Mouse (Mus musculus) limb, embryonic 15.5 days (tissue): ENCODE data around the gene Klhl28. TPM values are rescaled to one million over a fixed set of nuclear protein-coding genes. Genes with fewer than 3 reads are reported as not detected.
A peak's percentile ranks its signal among the peaks of the same experiment; 100 is the strongest.

Experiments used
- ATAC-seq: fragments of 200-750 bp; cut with Nextera tagmentation; 2 replicates; pipeline ENCODE4 v1.8.0; 2017; ENCODE audit warnings: low read depth, moderate TSS enrichment; ENCODE audit not compliant: insufficient number of reproducible peaks, low FRiP score, low TSS enrichment
- H3K27ac ChIP-seq: fragments of 300-500 bp; sonication (generic); 2 replicates; pipeline ENCODE4 v1.5.1; 2015; ENCODE audit warnings: moderate library complexity, mild to moderate bottlenecking, inconsistent platforms
- H3K27me3 ChIP-seq: fragments of 300-500 bp; sonication (generic); 2 replicates; pipeline ENCODE4 v1.6.1; 2015; ENCODE audit warnings: inconsistent platforms
- H3K36me3 ChIP-seq: fragments of 300-500 bp; sonication (generic); 2 replicates; pipeline ENCODE4 v1.6.1; 2015; ENCODE audit warnings: inconsistent platforms
- H3K4me1 ChIP-seq: fragments of 300-500 bp; sonication (generic); 2 replicates; pipeline ENCODE4 v1.6.1; 2015; ENCODE audit warnings: inconsistent platforms
- H3K4me2 ChIP-seq: fragments of 300-500 bp; sonication (generic); 2 replicates; pipeline ENCODE4 v1.6.1; 2015; ENCODE audit warnings: mild to moderate bottlenecking, inconsistent platforms
- H3K4me3 ChIP-seq: fragments of 300-500 bp; sonication (generic); 2 replicates; pipeline ENCODE4 v1.5.1; 2015; ENCODE audit warnings: mild to moderate bottlenecking, inconsistent platforms
- H3K9ac ChIP-seq: fragments of 300-500 bp; sonication (generic); 2 replicates; pipeline ENCODE4 v1.6.1; 2015; ENCODE audit warnings: inconsistent platforms
- H3K9me3 ChIP-seq: fragments of 300-500 bp; sonication (generic); 2 replicates; pipeline ENCODE4 v1.6.1; 2016; ENCODE audit warnings: inconsistent platforms
- whole genome bisulfite sequencing: fragments of 180-500 bp; shearing (Covaris S2); methylation state at CpG from one replicate; pipeline ENCODE4 v1.1.7; 2015; 5-methylcytosine and 5-hydroxymethylcytosine counted together
- polyA plus RNA-seq: library from polyadenylated mRNA; unstranded; fragments of >200 nt; fragmentation: Nextera tagmentation; extraction: Ambion mirVana; gene quantifications from 2 replicates; pipeline ENCODE4 v1.2.1, GENCODE M21; 2015

Gene Klhl28
- polyA plus RNA-seq: 15.3 and 16.4 TPM in 2 replicates

DNA sequence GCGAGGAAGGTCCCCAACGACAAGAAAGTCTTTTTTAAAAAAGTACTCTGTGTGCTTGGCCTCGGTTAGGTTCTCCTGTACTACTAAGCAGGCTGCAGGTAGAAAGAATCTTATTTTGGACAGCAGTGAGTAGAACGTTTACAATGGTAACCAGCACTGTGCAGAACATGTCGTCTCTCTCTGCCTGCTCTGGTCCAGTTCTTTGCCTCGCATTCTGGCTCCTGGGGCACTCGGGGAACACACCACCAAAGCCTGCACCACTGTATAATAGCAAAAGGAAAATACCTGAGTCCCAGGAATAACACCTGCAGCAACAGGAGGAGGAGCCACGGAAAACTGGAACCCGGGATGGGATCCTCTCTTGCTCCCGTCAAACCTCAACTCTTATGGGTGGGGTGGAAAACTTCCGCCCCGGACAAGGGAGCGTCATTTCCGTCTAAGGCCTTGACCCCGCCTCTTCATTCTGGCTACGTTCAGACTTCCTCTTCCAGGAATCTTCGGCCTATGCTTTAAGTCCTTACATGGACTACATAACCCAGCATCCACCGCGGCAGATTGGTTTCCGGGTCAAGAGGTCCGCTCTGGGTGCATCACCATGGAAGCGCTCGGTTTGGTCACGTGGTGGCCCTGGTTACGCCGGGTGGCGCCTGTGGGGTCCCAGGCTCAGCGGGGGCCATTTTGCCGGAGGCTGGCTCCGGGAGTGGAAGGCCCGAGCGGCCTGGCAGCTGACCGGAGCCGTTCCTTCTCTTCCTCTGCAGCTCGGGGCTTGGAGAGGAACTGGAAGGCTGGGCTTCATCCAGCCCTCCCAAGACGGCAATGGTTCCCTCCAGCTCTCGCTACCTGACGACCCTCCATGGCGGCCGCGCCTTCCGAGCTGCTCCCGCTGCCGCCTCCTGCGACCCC, at the start of gene Klhl28, which contains the start of gene Togaram1:
Gene Klhl28 (minus strand): TSS at position 411 of the 903 bp plus-strand sequence.
Gene Togaram1 (plus strand): TSS at position 681 of the 903 bp plus-strand sequence.
- Histone ChIP-seq H3K9me3 (no peaks in the 10 kb centered on the region), H3K9ac (peak within 1 kb of the TSS; percentile 81), H3K27ac (peak within 1 kb of the TSS; percentile 91), H3K4me3 (peak within 1 kb of the TSS; percentile 77), H3K27me3 (no peaks in the 10 kb centered on the region), H3K4me2 (peak within 1 kb of the TSS; percentile 74), H3K4me1 (peaks cover 21% of the 10 kb centered on the region; the same call in 1 of the 2 replicates), H3K36me3 (no peaks in the 10 kb centered on the region)
- peak; percentile 100 for ATAC-seq
- under 1% methylated on average over 45 of the region's 45 CpGs for WGBS

DNA sequence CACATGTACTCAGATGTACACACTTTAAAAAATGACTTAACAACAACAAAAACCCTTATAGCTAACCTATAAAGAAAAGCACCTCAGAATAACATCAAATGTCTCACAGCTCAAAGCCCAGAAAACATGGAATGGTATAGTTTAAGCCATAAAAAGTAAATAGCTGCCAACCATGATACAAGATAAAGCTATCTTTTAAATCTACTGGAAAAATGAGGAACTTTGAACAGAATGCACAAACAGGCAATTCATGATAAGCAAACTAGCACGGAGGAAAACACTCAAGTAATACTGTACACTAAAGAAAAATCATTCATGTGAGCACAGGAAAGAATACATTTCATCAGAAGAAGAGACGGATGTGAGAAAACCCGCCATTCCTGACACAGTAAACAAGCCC, 42.4 kb upstream of the Klhl28 start:
- 88% methylated on average over 3 of the region's 3 CpGs for WGBS
- no peak overlapping the region for H3K4me3 ChIP-seq
- H3K36me3 ChIP-seq: peaks cover 52% of the 10 kb centered on the region
- no peak for ATAC-seq
- no peak overlapping the region for H3K27ac ChIP-seq
- no peaks in the 10 kb centered on the region for H3K9me3 ChIP-seq
- no peak overlapping the region for H3K9ac ChIP-seq
- H3K4me2 ChIP-seq: no peak overlapping the region
- H3K4me1 ChIP-seq: no peaks in the 10 kb centered on the region
- H3K27me3 ChIP-seq: no peaks in the 10 kb centered on the region

DNA sequence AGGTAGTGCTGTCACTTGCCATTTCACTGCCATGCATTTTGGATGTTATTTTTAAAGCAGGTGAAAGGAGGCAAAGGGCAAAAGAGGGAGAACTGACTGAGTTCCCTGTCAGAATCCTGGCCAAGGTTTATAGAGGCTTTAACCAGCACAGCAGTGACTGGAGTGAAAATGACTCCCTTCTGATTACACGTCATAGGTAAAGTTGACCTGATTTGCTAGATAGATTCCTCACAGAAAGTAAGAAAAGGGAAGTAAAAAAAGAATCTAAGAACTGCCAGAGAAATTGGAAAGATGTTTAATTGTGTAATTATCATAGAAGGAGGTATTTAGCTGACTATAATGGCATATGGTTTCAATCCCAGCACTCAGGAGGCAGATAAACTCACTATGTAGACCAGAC, 12.2 kb upstream of the Klhl28 start:
- no peak overlapping the region for H3K27ac ChIP-seq

DNA sequence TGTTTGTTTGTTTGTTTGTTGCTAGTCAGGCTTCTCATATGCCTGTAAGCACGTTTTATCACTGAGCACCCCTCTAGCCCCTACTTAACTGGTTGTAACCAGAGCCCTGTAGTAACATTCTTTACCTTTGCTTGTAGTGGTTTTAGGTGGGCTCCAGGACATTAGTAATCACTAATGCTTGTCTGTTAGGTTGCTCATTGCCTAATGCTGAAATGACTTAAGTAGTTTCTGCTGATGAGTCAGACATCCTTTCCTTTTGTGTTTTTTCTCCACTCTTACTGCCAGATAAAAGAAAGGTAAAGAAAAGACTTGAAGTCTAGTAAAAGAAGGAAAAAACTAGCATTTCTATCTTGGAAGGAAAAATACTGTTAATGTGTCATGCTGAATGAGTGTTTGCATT, 10.9 kb upstream of the Klhl28 start:
- H3K27ac ChIP-seq: no peak overlapping the region
- no peak overlapping the region for H3K4me2 ChIP-seq
- H3K9me3 ChIP-seq: no peaks in the 10 kb centered on the region
- 0 out of 2 replicates have a peak, but pooled peaks cover 2% of the 10 kb centered on the region for H3K4me1 ChIP-seq
- H3K9ac ChIP-seq: no peak overlapping the region
- WGBS: 26% methylated on average over 1 of the region's 1 CpGs
- no peak overlapping the region for H3K4me3 ChIP-seq
- no peaks in the 10 kb centered on the region for H3K27me3 ChIP-seq
- ATAC-seq: no peak
- peaks cover 33% of the 10 kb centered on the region for H3K36me3 ChIP-seq

More for the DNA sequence above, 12.2 kb upstream of the Klhl28 start:
- H3K4me3 ChIP-seq: no peak overlapping the region
- ATAC-seq: no peak
- no peaks in the 10 kb centered on the region for H3K27me3 ChIP-seq
- peaks cover 35% of the 10 kb centered on the region for H3K36me3 ChIP-seq
- WGBS: 82% methylated on average over 1 of the region's 1 CpGs
- no peak overlapping the region for H3K9ac ChIP-seq
- no peaks in the 10 kb centered on the region for H3K4me1 ChIP-seq
- H3K9me3 ChIP-seq: no peaks in the 10 kb centered on the region
- H3K4me2 ChIP-seq: no peak overlapping the region

DNA sequence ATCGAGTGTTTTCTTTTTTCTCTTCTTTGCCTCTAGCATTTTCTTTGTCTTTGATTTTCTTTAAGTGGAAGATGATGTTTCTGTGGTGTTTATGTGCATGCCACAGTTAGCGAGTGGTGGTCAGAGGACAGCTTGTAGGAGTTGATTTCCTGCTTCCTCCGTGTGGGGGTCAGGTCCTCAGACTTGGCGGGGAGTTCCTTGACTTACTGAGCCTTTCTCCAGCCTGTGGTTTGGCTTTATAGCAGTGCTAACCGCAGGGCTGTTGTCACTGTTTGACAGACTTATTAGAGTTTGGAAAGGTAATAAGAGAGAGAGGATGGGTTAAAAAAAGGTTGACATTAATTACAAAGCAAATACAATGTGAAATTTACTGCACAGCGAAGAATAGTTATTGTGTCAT, 10.2 kb upstream of the Klhl28 start:
- Histone ChIP-seq H3K9me3 (no peaks in the 10 kb centered on the region), H3K4me3 (no peak overlapping the region), H3K4me2 (no peak overlapping the region), H3K4me1 (0 out of 2 replicates have a peak, but pooled peaks cover 4% of the 10 kb centered on the region), H3K9ac (no peak overlapping the region), H3K27ac (no peak overlapping the region), H3K36me3 (peaks cover 29% of the 10 kb centered on the region), H3K27me3 (no peaks in the 10 kb centered on the region)
- ATAC-seq: no peak
- 36% methylated on average over 6 of the region's 6 CpGs for WGBS

DNA sequence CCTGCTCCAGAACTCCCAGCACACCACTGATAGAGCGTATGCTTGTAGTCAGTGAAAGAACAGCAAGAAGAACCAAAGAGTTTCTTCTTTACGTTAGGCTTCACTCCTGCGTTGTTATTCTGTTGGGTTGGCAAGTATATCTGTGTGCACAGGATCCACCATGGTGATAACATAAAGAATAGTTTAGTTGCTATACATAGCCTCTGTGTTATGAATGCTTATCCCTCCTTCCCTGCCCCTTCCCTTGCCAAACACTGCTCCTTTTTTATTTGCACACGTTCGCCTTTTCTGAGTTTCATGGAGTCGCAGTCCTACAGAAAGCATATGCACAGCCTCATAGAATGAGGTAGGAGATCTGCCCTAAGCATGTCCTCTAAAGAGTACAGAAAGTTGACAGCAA, 6.7 kb upstream of the Klhl28 start:
- no peak overlapping the region for H3K4me3 ChIP-seq
- H3K4me1 ChIP-seq: peaks cover 17% of the 10 kb centered on the region; the same call in 1 of the 2 replicates
- ATAC-seq: no peak
- H3K27ac ChIP-seq: no peak overlapping the region
- H3K9me3 ChIP-seq: no peaks in the 10 kb centered on the region
- no peaks in the 10 kb centered on the region for H3K27me3 ChIP-seq
- 81% methylated on average over 6 of the region's 6 CpGs for WGBS
- H3K36me3 ChIP-seq: peaks cover 2% of the 10 kb centered on the region; the same call in 1 of the 2 replicates
- H3K4me2 ChIP-seq: no peak overlapping the region
- H3K9ac ChIP-seq: no peak overlapping the region

DNA sequence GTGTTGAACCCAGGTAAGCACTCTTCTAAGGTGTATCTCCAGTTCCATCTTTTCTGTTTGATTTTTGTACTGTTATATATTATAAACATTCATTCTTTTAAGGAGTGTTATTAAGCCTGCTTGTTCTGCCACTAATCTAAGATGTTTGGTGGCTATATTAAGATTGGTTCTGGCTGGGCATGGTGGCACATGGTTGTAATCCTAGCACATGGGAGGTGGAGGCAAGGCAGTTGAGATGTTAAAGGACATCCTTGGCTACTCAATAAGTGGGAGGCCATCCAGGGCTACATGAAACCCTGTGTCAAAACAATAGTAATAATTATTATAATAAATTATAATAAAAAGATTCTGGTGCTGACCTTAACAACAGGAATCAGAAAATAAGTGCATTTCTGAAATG, 6.1 kb upstream of the Klhl28 start:
- no peak for ATAC-seq
- no peak overlapping the region for H3K4me2 ChIP-seq

DNA sequence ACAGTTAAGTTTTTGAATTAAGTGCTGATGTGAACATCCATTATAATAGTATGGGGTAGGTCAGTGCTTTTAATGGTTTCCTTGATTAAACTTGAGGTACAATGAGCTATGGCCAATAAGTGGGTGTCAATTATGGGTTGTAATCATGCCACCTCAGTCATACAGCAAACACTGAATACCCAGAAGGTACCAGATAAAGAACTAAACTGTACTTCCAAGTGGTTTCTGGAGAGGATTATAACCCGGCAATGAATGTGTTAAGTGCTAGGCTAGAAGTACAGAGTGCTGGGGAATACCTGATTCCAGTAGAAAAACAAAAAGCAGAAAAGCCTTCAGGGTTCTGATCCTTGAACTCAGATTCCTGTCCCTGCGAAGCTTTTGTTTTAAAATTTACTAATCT, 2.7 kb upstream of the Klhl28 start:
- Histone ChIP-seq H3K4me1 (peaks cover 27% of the 10 kb centered on the region; the same call in 1 of the 2 replicates), H3K4me3 (peak overlapping the region; percentile 77), H3K4me2 (peak overlapping the region; percentile 71), H3K9me3 (no peaks in the 10 kb centered on the region), H3K9ac (peak overlapping the region; percentile 27; the same call in 1 of the 2 replicates), H3K36me3 (no peaks in the 10 kb centered on the region), H3K27me3 (no peaks in the 10 kb centered on the region), H3K27ac (no peak overlapping the region)
- 4% methylated on average over 2 of the region's 2 CpGs for WGBS
- no peak for ATAC-seq

More for the DNA sequence above, 6.1 kb upstream of the Klhl28 start:
- no peaks in the 10 kb centered on the region for H3K9me3 ChIP-seq
- no peak overlapping the region for H3K4me3 ChIP-seq
- peaks cover 22% of the 10 kb centered on the region; the same call in 1 of the 2 replicates for H3K4me1 ChIP-seq
- no peaks in the 10 kb centered on the region for H3K36me3 ChIP-seq
- H3K9ac ChIP-seq: no peak overlapping the region
- H3K27ac ChIP-seq: no peak overlapping the region
- H3K27me3 ChIP-seq: no peaks in the 10 kb centered on the region

DNA sequence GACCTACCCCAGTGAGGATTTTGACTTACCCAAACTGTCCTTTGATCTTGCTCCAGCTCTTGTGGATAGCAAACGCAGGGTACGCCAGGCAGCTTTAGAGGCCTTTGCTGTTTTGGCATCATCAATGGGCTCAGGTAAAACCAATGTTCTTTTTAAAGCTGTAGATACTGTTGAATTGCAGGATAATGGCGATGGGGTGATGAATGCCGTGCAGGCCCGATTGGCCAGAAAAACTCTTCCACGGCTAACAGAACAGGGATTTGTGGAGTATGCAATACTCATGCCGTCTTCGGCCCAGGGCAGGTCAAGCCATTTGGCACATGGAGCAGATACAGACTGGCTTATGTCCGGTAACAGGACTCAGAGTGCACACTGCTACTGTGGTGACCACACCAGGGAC, 2.1 kb upstream of the Klhl28 start:
- no peak overlapping the region for H3K27ac ChIP-seq
- H3K27me3 ChIP-seq: no peaks in the 10 kb centered on the region
- 2% methylated on average over 9 of the region's 9 CpGs for WGBS

DNA sequence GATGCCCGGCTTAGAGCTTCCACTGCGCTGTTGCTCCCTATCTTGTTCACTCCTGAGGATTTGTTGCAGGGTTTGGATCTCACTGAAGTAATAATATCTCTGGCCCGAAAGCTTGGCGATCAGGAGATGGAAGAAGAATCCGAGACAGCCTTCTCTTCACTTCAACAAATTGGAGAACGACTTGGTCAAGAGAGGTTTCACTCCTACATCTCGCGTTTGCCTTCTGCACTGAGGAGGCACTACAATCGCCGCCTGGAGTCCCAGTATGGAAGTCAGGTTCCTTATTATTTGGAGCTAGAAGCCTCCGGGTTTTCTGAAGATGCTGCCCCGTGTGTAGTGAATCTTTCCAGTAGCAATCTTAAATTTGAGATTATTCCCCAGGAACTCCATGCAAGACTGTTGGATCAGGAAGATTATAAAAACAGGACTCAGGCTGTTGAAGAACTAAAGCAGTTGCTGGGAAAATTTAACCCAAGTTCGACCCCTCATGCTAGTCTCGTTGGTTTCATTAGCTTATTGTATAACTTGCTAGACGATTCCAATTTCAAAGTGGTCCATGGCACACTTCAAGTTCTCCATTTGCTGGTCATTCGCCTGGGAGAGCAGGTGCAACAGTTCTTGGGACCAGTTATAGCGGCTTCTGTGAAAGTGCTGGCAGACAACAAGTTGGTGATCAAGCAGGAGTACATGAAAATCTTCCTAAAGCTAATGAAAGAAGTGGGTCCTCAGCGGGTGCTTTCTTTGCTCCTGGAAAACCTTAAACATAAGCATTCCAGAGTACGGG, 1.5 kb upstream of the Klhl28 start:
- Histone ChIP-seq H3K27me3 (no peaks in the 10 kb centered on the region), H3K9me3 (no peaks in the 10 kb centered on the region), H3K36me3 (no peaks in the 10 kb centered on the region), H3K4me2 (peak overlapping the region; percentile 71), H3K9ac (peak overlapping the region; percentile 81), H3K4me1 (peaks cover 25% of the 10 kb centered on the region; the same call in 1 of the 2 replicates), H3K4me3 (peak overlapping the region; percentile 77), H3K27ac (peak overlapping the region; percentile 91; the same call in 1 of the 2 replicates)
- 2% methylated on average over 19 of the region's 19 CpGs for WGBS
- no peak for ATAC-seq

More for the DNA sequence above, 2.1 kb upstream of the Klhl28 start:
- ATAC-seq: no peak
- Histone ChIP-seq H3K9me3 (no peaks in the 10 kb centered on the region), H3K9ac (peak overlapping the region; percentile 27; the same call in 1 of the 2 replicates), H3K4me3 (peak overlapping the region; percentile 77), H3K4me2 (peak overlapping the region; percentile 71), H3K4me1 (peaks cover 27% of the 10 kb centered on the region; the same call in 1 of the 2 replicates), H3K36me3 (no peaks in the 10 kb centered on the region)

DNA sequence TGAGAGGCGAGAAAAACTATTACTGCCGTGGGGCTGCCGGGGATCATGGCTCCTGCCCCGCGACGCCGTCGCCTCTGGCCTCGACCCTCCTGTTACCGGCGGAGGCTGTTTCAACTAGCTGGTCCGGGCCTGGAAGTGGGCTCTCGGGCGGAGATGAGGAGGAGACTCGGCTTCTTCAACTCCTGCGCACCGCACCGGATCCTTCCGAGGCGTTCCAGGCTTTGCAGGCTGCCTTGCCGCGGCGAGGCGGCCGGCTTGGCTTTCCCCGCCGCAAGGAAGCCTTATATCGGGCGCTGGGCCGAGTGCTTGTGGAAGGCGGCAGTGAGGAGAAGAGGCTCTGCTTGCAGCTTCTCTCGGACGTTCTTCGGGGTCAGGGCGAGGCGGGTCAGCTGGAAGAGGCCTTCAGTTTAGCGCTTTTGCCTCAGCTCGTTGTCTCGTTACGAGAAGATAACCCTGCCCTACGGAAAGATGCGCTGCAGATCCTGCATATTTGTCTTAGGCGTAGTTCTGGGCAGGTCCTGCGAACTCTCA, 832 bp upstream of the Klhl28 start:
- Histone ChIP-seq H3K4me1 (peaks cover 25% of the 10 kb centered on the region; the same call in 1 of the 2 replicates), H3K27me3 (no peaks in the 10 kb centered on the region), H3K36me3 (no peaks in the 10 kb centered on the region), H3K9ac (peak overlapping the region; percentile 81), H3K27ac (peak overlapping the region; percentile 91), H3K4me3 (peak overlapping the region; percentile 77), H3K9me3 (no peaks in the 10 kb centered on the region), H3K4me2 (peak overlapping the region; percentile 71)
- ATAC-seq: no peak
- WGBS: under 1% methylated on average over 44 of the region's 44 CpGs
